Mouse (Mus musculus): ENCODE measurements at regions not wholly inside any gene's neighbourhood (a gene's known extent, or its start where the extent isn't known, plus 50 kb on each side); places are given as distances from the start of the nearest gene placed in this dataset.

DNA sequence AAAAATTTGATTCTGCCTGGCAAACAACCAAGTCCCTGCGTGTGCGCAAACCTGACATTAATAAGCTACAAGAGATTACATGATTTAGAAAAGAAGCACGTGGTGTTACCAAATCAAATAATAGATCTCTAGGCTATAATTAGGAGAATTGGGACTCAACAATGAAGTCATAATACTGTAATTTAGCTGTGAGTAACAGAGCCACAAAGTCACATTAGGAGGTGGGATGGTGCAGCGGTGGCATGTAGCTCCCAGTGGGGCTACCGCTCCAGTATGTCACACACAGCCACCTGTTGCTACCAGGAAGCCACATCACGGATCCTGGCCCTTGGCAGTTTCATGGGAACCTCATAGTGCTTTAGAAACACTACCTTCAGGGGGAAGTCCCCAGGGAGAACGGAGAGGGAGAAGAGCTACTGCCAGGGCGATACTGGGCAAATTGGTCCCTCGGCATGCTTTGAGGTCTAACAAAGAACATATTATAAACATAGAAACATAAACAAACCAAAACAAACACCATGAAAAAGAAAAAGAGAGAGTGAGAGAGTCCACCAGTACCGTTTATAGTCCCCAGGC, 551.2 kb downstream of the Insc start:
- DNase-seq (ENCODE audit: low spot score), result no peak

DNA sequence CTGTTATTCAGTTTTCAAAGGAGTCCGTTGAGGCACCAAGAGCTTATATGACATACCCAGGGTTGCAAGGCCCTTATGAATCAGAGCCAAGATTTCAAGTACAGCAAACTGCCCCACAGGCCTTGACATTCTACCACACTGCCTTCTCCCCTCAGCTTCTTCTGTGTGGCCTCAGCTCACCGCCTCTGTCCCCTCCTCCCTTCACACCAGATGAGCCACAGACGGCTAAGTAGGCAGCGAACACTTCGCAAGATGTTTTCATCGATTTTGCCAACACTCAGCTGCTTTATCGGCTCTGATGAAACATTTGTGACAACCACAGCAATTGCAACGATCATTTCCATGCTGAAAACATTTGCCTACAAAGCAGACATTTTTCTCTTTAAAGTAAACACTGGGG, 556.7 kb downstream of the Insc start:
- no peak for DNase-seq (ENCODE audit: low spot score)

DNA sequence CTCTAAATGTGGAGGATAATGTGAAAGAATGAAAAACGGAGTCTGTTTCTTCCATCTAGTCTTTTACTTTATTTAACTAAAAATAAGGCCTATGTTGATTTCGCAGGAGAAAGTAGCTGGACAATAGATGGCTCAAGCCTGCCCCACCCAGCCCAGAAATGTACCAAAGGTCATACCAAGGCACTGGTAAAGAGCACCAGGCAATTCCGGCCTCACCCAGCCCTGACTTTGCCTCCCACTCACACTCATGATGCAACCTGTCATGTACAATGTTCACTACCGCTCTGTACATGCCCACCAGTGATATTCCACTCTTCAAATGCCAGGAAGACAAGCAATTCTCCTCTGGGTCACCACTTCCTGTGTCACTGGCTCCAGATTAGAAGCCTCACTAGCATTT, 564.9 kb downstream of the Insc start:
- DNase-seq (ENCODE audit: low spot score), result no peak

DNA sequence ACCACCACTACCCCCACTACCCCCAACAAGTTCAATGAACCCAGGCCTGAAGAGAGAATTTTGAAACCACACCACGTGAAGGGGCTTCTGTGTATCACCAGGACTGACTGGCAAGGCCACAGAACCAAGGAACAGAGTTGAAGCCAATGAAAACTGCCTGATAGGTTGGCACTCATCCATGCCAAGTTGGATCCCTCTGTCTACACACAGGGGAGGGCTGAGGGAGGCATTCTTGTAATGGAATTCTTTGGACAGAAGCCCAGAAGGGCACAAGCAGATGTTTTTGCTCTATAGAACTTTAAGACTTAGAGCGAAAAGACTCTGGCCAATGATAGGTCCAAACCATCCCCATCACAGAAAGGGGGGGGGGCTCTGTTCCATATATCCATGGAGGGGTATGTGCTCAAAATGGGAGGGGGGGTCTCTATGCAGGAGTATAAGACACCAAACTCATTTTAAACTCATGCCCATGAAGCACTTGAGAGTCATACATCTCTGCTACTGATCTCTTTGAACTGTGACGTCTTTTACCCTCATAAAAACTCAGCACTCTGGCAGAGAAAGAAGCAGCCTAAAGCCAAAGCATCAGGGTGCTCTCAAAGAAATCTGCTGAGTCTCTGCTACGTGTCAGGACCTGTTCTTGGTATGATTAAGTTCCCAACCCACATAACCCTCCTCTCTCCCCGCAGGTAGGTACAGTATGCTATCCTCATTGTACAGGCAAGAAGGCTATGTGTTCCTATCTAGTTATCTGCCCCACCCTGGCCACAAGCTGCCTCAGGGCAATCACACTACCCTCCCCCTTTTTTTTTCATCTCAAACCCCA, 567.1 kb downstream of the Insc start:
- DNase-seq (ENCODE audit: low spot score), result peak; percentile 76

DNA sequence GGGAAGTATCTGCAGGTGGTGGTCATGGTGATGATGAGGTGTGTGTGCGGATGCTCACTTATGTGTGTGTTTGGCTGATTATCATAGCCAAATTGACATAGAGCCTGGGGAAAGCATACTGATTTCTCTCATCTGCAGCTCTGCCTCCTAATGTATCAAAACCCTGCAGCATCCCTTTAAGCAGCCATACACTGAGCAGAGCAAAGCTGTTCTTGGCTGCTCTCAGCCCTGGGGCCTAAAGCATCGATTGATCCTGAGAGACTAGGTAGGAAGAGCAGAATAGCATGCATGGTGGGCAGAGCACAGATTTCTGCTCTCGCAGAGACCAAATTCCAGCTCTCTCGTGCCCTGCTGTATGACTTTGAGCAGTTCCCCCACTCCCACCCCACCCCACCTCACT, 576.0 kb downstream of the Insc start:
- no peak for DNase-seq (ENCODE audit: low spot score)

DNA sequence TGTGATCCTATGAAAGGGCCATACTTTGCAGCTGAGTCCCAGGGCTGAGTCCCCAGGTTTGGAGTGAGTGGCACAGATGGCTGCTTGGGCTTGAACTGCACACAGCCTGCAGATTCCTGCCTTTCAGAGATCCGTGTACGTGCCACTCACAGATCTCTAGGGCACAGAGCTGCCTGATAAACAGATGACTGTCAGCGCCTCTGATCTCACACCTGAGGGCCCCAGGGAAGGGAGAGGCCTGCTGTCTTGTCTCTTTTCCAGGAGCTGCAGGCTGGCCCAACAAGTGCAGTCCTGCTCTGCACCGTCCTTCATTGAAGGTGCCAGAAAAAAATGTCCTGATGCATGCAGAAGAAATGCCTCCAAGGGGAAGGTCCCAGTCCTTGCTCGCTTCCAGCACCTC, 579.5 kb downstream of the Insc start:
- no peak for DNase-seq (ENCODE audit: low spot score)

DNA sequence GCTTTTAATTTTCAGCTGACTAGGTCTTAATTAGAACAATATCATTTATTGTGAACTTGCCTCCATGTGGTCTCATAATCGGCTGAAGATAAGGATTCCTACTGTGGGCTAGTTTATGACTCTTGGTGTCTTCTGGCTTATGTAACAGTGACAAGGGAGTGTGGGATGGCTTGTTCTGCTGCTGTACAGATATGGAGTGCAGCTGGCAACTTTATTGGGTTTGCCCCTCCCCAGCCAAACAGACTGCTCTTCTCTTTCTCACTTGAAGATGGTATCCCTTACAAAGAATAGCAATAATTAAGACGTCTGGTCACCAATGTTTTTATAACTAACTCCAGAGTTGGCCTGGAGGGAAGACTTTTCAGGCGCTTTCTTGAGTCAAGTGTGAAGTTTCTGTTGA, 584.8 kb downstream of the Insc start:
- DNase-seq (ENCODE audit: low spot score), result no peak

DNA sequence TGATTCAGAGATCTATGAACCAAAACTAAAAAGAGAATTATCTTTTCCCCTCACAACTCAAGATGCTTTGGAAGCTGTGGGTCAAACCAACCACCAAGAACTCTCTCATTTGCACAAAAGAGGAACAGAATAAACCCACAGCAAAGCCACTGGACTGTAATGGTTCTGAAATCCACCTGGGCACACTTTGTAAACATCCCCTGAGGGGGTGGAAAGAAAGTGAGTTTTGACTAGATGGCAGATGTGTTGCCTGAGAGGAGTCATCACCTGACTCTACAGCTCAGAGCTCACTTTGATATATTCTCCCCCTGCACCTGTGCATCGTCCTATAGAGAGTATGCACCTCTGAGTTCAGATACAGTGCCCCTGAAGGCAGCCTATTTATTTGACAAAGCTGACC, 588.2 kb downstream of the Insc start:
- no peak for DNase-seq (ENCODE audit: low spot score)

DNA sequence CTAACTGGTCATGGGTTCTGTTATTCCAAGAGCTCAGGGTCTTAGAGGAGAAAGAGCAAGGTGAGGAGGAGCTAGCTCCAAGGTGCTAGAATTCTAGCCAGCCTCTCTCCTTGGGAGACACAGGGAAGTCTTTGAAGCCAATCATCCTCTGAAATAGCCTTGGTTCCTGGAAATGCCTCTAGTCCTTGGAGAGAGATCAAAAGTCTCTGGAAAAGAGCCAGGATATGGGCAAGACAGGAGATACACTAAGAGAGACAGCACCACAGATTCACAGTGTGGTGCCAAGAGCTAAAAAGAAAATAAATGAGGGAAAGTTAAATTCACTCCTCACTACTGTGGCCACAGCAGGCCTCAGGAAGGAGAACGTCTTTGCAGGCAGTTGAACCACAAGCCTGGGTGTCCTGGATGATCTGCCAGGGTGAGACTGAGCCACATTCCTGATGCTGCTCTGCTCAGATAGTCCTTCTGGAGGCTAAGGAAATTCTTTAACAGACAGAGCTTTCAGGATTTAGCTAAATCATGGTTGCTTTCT, 589.6 kb downstream of the Insc start:
- peak; percentile 39 for DNase-seq (ENCODE audit: low spot score)

DNA sequence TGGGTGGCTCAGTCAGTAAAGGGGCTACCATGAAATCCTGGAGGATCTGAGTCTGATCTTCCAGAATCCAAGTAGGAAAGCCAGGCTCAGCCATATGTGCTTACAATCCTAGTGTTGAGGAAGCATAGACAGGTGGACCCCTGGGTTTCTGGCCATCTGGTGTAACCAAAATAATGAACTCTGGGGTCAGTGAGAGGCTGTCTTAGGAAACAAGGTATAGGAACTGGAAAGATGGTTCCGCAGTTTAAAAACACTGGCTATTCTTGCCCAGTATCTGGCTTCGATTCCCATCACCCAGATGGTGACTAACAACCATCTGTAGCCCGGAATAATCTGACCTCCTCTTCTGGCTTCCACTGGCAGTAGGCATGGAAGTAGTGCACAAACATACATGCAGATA, 591.6 kb downstream of the Insc start:
- DNase-seq (ENCODE audit: low spot score), result no peak

DNA sequence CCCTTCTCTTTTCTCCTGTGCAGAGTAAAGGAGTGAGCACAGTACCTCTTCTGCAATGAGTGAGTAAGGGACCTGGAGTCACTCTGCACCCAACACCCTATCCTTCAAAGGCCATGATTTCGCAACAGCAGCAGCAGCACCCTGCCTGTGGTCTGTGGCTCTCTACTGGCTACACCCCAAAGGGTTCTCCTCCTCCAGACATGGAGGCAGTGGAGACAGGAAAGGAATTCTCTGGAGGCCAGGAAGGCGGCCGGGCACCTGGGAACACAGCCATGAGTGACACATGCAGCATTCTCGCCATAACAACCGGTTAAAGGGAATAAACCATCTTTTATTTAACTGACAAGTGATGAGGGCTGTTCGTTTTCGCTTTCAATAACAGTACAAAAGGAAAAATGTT, 596.7 kb downstream of the Insc start:
- no peak for DNase-seq (ENCODE audit: low spot score)

DNA sequence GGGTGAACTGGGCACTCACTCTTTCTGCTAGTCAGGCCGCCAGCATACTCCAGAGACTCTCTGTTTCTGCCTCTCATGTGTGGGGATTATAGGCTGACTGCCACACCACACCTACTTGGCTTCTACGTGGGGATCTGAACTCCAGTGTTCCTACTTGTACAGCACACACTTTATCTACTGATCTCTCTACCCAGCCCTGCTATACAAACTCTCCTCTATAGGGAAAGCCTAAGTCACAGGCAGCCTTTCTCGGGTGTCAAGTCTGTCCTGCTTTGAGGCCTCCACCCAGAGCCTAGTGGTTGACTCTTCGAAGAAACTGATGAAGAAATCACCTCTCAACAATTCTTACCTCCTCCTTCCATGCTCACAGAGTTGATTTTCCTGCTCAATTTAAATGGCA, 597.5 kb downstream of the Insc start:
- DNase-seq (ENCODE audit: low spot score), result no peak

DNA sequence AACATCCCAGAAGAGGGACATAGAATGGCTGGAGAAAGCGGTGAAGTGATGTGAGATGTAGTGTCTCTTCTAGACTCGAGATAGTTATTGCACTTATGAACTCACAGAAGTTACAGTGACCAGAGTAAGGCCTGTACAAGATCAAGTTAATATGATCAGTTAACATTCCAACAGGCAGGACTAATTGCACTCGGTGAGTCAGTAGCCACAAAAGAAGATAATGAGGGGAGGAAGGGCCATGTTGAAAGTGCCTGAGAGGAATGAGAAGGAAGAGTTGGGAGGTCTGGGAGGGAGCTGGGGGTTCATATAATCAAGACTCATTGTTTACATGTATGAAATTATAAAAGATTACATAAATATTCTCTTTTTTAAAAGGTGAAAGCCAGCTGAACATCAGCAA, 602.3 kb downstream of the Insc start:
- no peak for DNase-seq (ENCODE audit: low spot score)

DNA sequence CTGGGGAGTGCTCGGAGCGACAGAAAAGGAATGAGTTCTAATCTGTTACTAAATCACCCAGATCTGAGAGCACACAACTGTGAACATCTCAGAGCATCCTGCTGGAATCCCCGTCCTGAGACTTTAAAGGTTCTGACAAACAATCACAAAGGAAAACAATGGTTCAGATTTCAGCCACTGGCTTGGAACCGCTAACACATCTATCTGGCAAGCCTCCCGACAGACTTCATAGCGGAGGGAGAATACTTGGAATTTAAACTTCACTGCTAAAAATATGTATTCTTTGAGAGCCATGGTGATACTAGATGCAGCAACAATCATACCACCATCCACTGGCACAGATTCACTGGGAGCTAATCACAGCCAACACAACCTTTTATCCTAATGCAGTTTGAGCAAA, 615.2 kb downstream of the Insc start:
- no peak for DNase-seq (ENCODE audit: low spot score)

DNA sequence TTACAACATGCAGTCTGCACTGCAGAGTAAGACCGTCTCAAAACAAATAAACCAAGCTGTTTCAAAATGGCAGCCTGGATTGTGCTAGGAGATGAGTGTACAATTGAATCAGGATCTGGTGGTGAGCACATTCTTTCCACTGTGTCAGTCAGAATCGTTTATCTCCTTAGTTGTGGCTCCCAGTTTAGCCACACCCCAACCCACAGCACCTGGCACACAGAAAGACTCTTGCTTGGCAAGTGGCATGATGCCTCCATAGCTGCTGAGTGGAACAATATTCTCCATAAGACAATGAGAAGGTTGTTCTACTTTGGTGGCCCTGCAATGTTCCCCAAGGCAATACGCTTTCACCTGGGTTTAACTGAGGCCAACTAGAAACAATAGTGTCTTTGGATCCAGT, 616.6 kb downstream of the Insc start:
- no peak for DNase-seq (ENCODE audit: low spot score)

DNA sequence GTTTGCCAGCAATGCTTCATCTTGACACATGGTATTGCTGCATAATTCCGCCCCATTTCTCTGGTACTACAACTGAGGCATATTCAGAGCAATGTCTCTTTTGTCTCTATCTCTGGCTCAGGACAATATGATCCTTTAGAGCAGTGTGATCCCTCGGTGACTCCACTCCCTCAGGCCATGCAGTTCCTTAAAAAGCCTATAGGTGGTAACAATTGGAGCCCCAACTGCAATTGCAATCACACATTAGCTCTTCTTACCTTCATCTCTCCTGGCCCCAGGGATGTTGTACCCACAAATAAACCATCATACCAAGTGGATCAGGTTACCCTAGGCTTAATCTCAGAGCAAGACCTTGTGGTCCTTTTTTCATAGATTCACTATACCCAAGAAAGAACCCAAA, 618.6 kb downstream of the Insc start:
- no peak for DNase-seq (ENCODE audit: low spot score)

DNA sequence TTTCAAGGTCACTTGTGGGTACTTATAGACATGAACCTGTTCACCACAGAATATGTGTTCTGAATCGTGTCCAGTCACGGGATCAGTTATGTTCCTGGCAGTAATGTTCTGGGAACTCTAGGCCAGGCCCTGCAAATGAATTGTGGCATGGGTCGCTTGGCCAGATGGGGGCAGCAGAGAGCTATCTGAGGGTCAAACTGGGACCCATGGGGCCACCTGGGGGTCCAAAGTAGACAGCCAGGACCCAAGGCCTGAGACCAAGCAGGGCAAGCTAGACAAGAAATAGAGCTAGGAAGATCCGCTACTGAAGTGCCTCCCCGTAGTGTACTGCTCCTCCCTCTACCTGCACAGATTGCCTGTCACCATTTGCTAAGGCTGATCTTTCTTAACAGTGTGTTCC, 623.4 kb downstream of the Insc start:
- peak; percentile 11 for DNase-seq (ENCODE audit: low spot score)

DNA sequence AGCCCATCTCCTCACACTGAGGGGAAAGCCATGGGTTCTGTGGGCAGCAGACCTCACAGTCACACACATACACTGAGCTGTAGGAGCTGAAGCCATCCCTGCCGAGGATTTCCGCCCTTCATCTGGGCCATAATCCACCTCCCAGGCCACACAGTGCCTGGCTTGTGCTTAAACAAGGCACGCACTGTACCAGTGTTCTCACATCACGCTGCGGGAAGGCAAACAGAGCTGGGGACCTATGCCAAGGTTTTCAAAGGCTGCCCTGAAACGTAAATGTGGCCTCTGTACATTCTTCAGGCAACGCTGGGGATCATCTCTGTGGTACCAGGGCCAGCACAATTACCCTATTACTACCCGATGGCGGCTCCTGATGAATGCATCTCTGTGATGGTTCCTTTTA, 627.6 kb downstream of the Insc start:
- DNase-seq (ENCODE audit: low spot score), result no peak

DNA sequence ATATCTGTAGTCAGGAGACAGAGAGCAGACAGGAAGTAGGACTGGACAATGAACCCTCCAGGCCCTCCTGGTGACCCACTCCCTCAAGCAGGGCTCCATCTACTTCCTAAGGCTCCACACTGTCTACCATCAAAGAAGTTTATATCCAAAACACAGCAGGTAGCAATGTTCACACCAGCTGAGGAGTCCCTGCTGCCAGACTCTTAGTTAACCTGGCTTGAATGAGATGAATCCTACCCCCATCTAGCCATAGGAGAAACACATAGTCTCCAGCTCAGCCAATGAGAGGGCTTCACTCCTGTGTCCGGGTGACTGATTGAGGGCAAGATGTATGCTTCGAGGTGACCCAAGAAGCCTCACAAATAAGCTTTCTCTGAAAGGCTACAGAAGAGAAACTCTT, 629.4 kb downstream of the Insc start:
- no peak for DNase-seq (ENCODE audit: low spot score)

DNA sequence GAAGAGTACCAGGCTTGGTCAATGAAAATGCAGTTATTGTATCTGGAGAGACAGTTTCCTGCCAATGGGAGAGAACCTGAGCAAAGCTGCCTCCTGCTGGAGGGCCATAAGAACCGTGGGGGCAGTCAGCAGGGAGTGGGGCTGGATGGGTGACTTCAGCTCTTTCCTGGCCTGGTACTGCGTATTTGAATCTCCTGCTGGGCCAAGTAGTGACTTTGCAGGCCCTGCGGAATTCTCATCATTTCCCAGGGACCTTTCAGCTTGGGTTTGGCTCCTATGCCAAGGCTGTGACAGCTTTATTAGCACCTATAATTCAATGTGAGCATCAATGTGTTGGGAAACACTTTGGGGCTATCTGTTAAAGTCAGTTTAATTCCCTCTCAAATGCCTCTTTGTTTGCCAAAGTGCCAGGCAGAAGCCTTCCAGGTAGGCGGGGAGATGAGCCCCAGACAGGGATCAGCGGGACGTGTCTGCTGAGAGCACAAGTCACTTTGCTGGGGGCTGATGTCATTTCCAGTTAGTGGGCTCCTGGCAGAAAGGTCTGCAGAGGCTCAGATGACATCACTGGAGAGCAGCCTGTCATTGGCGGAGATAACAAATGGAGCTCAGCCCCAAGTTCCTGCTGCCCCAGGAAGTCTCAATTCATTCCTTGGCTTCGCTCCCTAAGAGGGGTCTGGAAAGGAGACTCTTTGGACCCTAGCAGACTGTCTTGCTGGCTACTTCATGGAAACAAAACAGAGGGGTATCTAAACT, 630.5 kb downstream of the Insc start:
- DNase-seq (ENCODE audit: low spot score), result no peak

DNA sequence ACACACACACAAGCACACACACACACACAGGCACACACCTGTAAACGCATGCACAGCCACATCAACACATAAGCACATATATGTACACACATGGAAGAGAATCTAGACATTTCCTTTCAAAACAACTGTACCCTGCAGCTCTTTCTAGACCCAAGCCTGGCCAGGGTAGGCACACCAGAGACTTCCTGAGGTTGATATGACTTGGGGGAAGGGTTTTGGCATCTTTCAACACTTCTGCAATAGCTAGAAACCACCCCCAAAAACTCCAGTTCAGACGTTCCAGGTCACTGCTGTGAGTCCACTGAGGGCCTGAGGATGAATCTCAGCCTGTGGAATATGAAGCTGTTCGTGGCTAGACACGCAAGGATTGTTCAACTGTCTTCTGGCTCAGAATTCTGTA, 632.6 kb downstream of the Insc start:
- no peak for DNase-seq (ENCODE audit: low spot score)

DNA sequence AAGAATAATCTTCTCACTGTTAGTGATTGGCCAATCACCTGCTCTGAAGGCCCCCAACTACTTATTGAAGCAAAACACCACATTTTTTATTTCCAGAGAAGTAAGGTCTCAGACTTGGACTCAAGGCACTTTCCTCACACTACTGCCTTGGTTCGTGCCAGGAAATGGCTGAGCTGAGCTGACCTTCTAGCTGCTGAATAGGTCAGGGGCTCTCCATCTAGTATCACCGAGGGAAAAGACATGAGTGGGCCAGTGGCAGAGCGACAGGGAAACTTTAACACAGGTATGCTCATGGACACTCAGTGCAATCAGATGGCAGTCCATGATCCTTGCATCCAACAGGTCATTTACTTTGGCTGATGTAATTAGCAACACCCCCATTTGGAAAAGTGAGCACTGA, 635.3 kb downstream of the Insc start:
- no peak for DNase-seq (ENCODE audit: low spot score)

DNA sequence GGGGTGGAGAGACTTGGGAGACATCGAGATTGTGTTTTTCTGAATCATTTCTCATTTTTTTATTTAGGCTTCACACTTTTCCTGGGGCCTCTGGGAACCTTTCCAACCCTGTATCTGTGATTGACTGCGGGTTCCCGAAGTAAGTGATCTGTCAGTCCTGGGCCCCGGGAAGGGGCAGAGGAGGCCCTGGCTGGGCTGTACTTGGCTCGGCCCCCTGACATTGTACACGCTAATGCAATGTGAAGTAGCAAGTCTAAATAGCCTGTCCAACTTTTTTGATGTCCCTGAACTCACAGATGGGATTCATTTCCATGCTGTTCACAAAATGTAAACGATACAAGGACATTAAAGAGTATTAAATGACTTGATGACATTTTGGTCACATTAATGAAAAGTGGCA, 636.1 kb downstream of the Insc start:
- DNase-seq (ENCODE audit: low spot score), result no peak
